In genomic region chr13:110075587-110075986, GRCm38 (mm10) we compare ENCODE assay signal across 23 mouse cellular contexts.
DNase-seq lines count a peak whose midpoint lies in the region; ATAC-seq and TF ChIP-seq lines count a peak whose summit lies in the region.
"Had no signal": no experiment of that assay in that cellular context is flagged by ENCODE, and none has a peak within 500 bp of the region (broad histone marks: within the 10 kb centered on the region; RNA-seq: fewer than 3 reads in every experiment).

No protein-coding gene starts in this region.

- H3K4me1 ChIP-seq in embryonic facial prominence, embryonic 14.5 days (ENCODE audit: control insufficient read depth, insufficient read depth, low read length) = 0 out of 2 replicates have a peak, but pooled peaks cover 4% of the 10 kb centered on the region
- no peaks in the 10 kb centered on the region for H3K4me1 ChIP-seq in embryonic facial prominence, embryonic 10.5 days
- 0 out of 2 replicates have a peak, but pooled peaks cover 4% of the 10 kb centered on the region for H3K4me1 ChIP-seq in hindbrain, postnatal 0 days (ENCODE audit: insufficient read depth, low read length)
- peaks cover 22% of the 10 kb centered on the region for H3K4me1 ChIP-seq in hindbrain, embryonic 13.5 days (replicated peaks)

- DNase-seq in embryonic facial prominence, embryonic 14.5 days (ENCODE audit: low spot score) = peak; percentile 31
- no peak for DNase-seq in embryonic facial prominence, embryonic 10.5 days (ENCODE audit: low spot score)
- peak; percentile 15 for DNase-seq in hindbrain, postnatal 0 days (ENCODE audit: low spot score)
- DNase-seq in right cerebral cortex, adult 18-20 months = peak; percentile 21
- DNase-seq in right cerebral cortex, postnatal 4 days = no peak
- peak; percentile 54 for DNase-seq in telencephalon, adult 2 months (ENCODE audit: low read depth, low spot score)
- DNase-seq in ovary, adult 18-20 months (ENCODE audit: low spot score) = no peak
- DNase-seq: adrenal gland, adult 8-10 months; adrenal gland, postnatal 36 days; B cell, adult 2 months; cerebellum, adult 11-12 months; cerebellum, adult 9-11 months; cerebellum, postnatal 36 days; gastrocnemius, postnatal 14 days; heart, adult 2 months had no signal

- H3K9me3 ChIP-seq in embryonic facial prominence, embryonic 14.5 days (ENCODE audit: control insufficient read depth, low read length) = no peaks in the 10 kb centered on the region
- H3K9me3 ChIP-seq in embryonic facial prominence, embryonic 10.5 days = no peaks in the 10 kb centered on the region
- H3K9me3 ChIP-seq in hindbrain, postnatal 0 days (ENCODE audit: low read length) = no peaks in the 10 kb centered on the region
- H3K9me3 ChIP-seq in hindbrain, embryonic 13.5 days = no peaks in the 10 kb centered on the region
- H3K9me3 ChIP-seq: forebrain, embryonic 12.5 days; G1E; hindbrain, embryonic 10.5 days; hindbrain, embryonic 15.5 days had no signal

- H3K4me2 ChIP-seq in embryonic facial prominence, embryonic 14.5 days (ENCODE audit: low read depth, low read length) = no peak overlapping the region
- H3K4me2 ChIP-seq in hindbrain, postnatal 0 days (ENCODE audit: low read depth, low read length) = no peak overlapping the region
- H3K4me2 ChIP-seq in hindbrain, embryonic 13.5 days = no peak overlapping the region
- H3K4me2 ChIP-seq: forebrain, embryonic 12.5 days; heart, embryonic 11.5 days; hindbrain, embryonic 15.5 days had no signal

- 69% methylated on average over 9 of the region's 9 CpGs for WGBS in embryonic facial prominence, embryonic 14.5 days
- WGBS in embryonic facial prominence, embryonic 10.5 days = 90% methylated on average over 9 of the region's 9 CpGs
- WGBS in hindbrain, postnatal 0 days = 71% methylated on average over 9 of the region's 9 CpGs
- 88% methylated on average over 9 of the region's 9 CpGs for WGBS in hindbrain, embryonic 13.5 days

- ATAC-seq in embryonic facial prominence, embryonic 14.5 days (ENCODE audit: low read depth) = peak; percentile 47; the same call in 1 of the 2 replicates
- no peak for ATAC-seq in hindbrain, postnatal 0 days
- no peak for ATAC-seq in hindbrain, embryonic 13.5 days (ENCODE audit: low FRiP score)
- ATAC-seq: CD4-positive, CD25-positive, alpha-beta regulatory T cell, adult 4 months; inflammation-experienced regulatory T-cells, adult 6 months had no signal

- H3K36me3 ChIP-seq in embryonic facial prominence, embryonic 14.5 days (ENCODE audit: control insufficient read depth, insufficient read depth, low read length) = no peaks in the 10 kb centered on the region
- H3K36me3 ChIP-seq in embryonic facial prominence, embryonic 10.5 days (replicated peaks) = no peaks in the 10 kb centered on the region
- H3K36me3 ChIP-seq in hindbrain, postnatal 0 days (ENCODE audit: insufficient read depth, low read length) = no peaks in the 10 kb centered on the region
- H3K36me3 ChIP-seq in hindbrain, embryonic 13.5 days = peaks cover 7% of the 10 kb centered on the region; the same call in 1 of the 2 replicates
- H3K36me3 ChIP-seq: forebrain, embryonic 12.5 days; G1E; hindbrain, embryonic 10.5 days; hindbrain, embryonic 15.5 days had no signal

- H3K27me3 ChIP-seq in embryonic facial prominence, embryonic 14.5 days (replicated peaks; ENCODE audit: control insufficient read depth, insufficient read depth, low read length) = no peaks in the 10 kb centered on the region
- no peaks in the 10 kb centered on the region for H3K27me3 ChIP-seq in embryonic facial prominence, embryonic 10.5 days (replicated peaks; ENCODE audit: low read depth, poor library complexity, severe bottlenecking)
- H3K27me3 ChIP-seq in hindbrain, postnatal 0 days (ENCODE audit: insufficient read depth, low read length) = no peaks in the 10 kb centered on the region
- H3K27me3 ChIP-seq in hindbrain, embryonic 13.5 days = no peaks in the 10 kb centered on the region
- H3K27me3 ChIP-seq: forebrain, embryonic 12.5 days; hindbrain, embryonic 15.5 days had no signal

- H3K4me3 ChIP-seq in embryonic facial prominence, embryonic 14.5 days (ENCODE audit: low read depth, low read length) = no peak overlapping the region
- H3K4me3 ChIP-seq in embryonic facial prominence, embryonic 10.5 days = no peak overlapping the region
- H3K4me3 ChIP-seq in hindbrain, postnatal 0 days (ENCODE audit: low read length) = no peak overlapping the region
- no peak overlapping the region for H3K4me3 ChIP-seq in hindbrain, embryonic 13.5 days
- H3K4me3 ChIP-seq: forebrain, embryonic 12.5 days; heart, adult 2 months; hindbrain, embryonic 10.5 days; hindbrain, embryonic 15.5 days had no signal

- TF ChIP-seq CTCF in hindbrain, postnatal 0 days (IDR thresholded peaks at IDR 0.05; ENCODE audit: low read depth) = no peak

- H3K27ac ChIP-seq in embryonic facial prominence, embryonic 14.5 days (replicated peaks; ENCODE audit: low read depth, low read length) = no peak overlapping the region
- H3K27ac ChIP-seq in embryonic facial prominence, embryonic 10.5 days (replicated peaks) = no peak overlapping the region
- no peak overlapping the region for H3K27ac ChIP-seq in hindbrain, postnatal 0 days
- no peak overlapping the region for H3K27ac ChIP-seq in hindbrain, embryonic 13.5 days
- H3K27ac ChIP-seq: forebrain, embryonic 12.5 days; heart, adult 2 months; hindbrain, embryonic 10.5 days; hindbrain, embryonic 15.5 days had no signal

- no peak overlapping the region for H3K9ac ChIP-seq in embryonic facial prominence, embryonic 14.5 days (ENCODE audit: low read depth, low read length)
- no peak overlapping the region for H3K9ac ChIP-seq in hindbrain, postnatal 0 days (replicated peaks; ENCODE audit: low read length)
- no peak overlapping the region for H3K9ac ChIP-seq in hindbrain, embryonic 13.5 days
- H3K9ac ChIP-seq: forebrain, embryonic 12.5 days; hindbrain, embryonic 15.5 days had no signal

Comparison
In these comparisons a context has a peak if more than half of its experiments do, and no peak if none do; other contexts are left out.
1. DNase-seq: peak in embryonic facial prominence, embryonic 14.5 days (single experiment), hindbrain, postnatal 0 days (single experiment), right cerebral cortex, adult 18-20 months (single experiment) and telencephalon, adult 2 months (single experiment); none in embryonic facial prominence, embryonic 10.5 days (single experiment), right cerebral cortex, postnatal 4 days (single experiment) and ovary, adult 18-20 months (single experiment).